Mouse (Mus musculus) forebrain, embryonic 11.5 days (tissue): ENCODE results near the gene Olfr603. TPM values are rescaled to one million over a fixed set of nuclear protein-coding genes. Genes with fewer than 3 reads are reported as not detected.

Source experiments
- microRNA-seq: library from miRNA; unstranded; fragments of <30 nt; microRNA quantifications from one replicate; pipeline ENCODE4, GENCODE M21; 2016; ENCODE audit not compliant: insufficient number of aligned reads
- polyA plus RNA-seq: library from polyadenylated mRNA; unstranded; fragments of >200 nt; fragmentation: Nextera tagmentation; extraction: Ambion mirVana; gene quantifications from 2 replicates; pipeline ENCODE4 v1.2.1, GENCODE M21; 2014

Olfr603 gene
- polyA plus RNA-seq, 1 experiment from 2014 or later: not detected

Small RNA genes lying within 50 kb of the gene (microRNA-seq; reads per million reads assigned to microRNA genes)
- gene Gm25774: not detected

Other genes starting within 250 kb of the Olfr603 start
- gene Olfr588-ps1, start 245.3 kb downstream of the Olfr603 start, polyA plus RNA-seq: not detected in 2 replicates
- not detected in 2 replicates for gene Olfr589, start 229.8 kb downstream of the Olfr603 start, polyA plus RNA-seq
- gene Olfr591, start 207.8 kb downstream of the Olfr603 start, polyA plus RNA-seq: not detected in 2 replicates
- gene Olfr592, start 201.4 kb downstream of the Olfr603 start, polyA plus RNA-seq: not detected in 2 replicates
- not detected in 2 replicates for gene Olfr593, start 174.3 kb downstream of the Olfr603 start, polyA plus RNA-seq
- not detected in 2 replicates for gene Olfr594, start 169.2 kb downstream of the Olfr603 start, polyA plus RNA-seq
- not detected in 2 replicates for gene Usp17ld, start 133.7 kb downstream of the Olfr603 start, polyA plus RNA-seq
- not detected in 2 replicates for gene Olfr596, start 80.5 kb downstream of the Olfr603 start, polyA plus RNA-seq
- gene Olfr597, start 69.9 kb downstream of the Olfr603 start, polyA plus RNA-seq: not detected in 2 replicates
- gene Olfr598, start 62.6 kb downstream of the Olfr603 start, polyA plus RNA-seq: not detected in 2 replicates
- not detected in 2 replicates for gene Olfr599, start 50.3 kb downstream of the Olfr603 start, polyA plus RNA-seq
- gene Olfr600, start 36.5 kb downstream of the Olfr603 start, polyA plus RNA-seq: not detected in 2 replicates
- gene Olfr601, start 23.5 kb downstream of the Olfr603 start, polyA plus RNA-seq: not detected in 2 replicates
- gene Usp17lc, start 28.9 kb upstream of the Olfr603 start, polyA plus RNA-seq: not detected in 2 replicates
- not detected in 2 replicates for gene Olfr605, start 59.3 kb upstream of the Olfr603 start, polyA plus RNA-seq
- not detected in 2 replicates for gene Olfr606, start 62.9 kb upstream of the Olfr603 start, polyA plus RNA-seq
- not detected in 2 replicates for gene Olfr607, start 78.0 kb upstream of the Olfr603 start, polyA plus RNA-seq
- gene Olfr608, start 83.7 kb upstream of the Olfr603 start, polyA plus RNA-seq: not detected in 2 replicates
- not detected in 2 replicates for gene Olfr609, start 111.9 kb upstream of the Olfr603 start, polyA plus RNA-seq
- not detected in 2 replicates for gene Olfr610, start 125.9 kb upstream of the Olfr603 start, polyA plus RNA-seq
- gene Olfr611, start 134.7 kb upstream of the Olfr603 start, polyA plus RNA-seq: not detected in 2 replicates
- gene Olfr612, start 156.5 kb upstream of the Olfr603 start, polyA plus RNA-seq: not detected in 2 replicates
- gene Olfr613, start 161.9 kb upstream of the Olfr603 start, polyA plus RNA-seq: not detected in 2 replicates
- not detected in 2 replicates for gene Olfr615, start 169.9 kb upstream of the Olfr603 start, polyA plus RNA-seq
- gene Olfr616, start 183.0 kb upstream of the Olfr603 start, polyA plus RNA-seq: not detected in 2 replicates
- not detected in 2 replicates for gene Olfr617, start 186.9 kb upstream of the Olfr603 start, polyA plus RNA-seq
- gene Olfr618, start 203.9 kb upstream of the Olfr603 start, polyA plus RNA-seq: not detected in 2 replicates
- not detected in 2 replicates for gene Olfr619, start 214.4 kb upstream of the Olfr603 start, polyA plus RNA-seq
- not detected in 2 replicates for gene Olfr620, start 226.4 kb upstream of the Olfr603 start, polyA plus RNA-seq